Mouse (Mus musculus) thymus, postnatal 25 days (tissue): ENCODE results near the gene Atg14.
"Not testable (repeated sequence)": the region's sequence is repeated elsewhere in the genome, so short reads cannot be mapped to it uniquely, and the experiment has no call there.

ENCODE experiments used
- DNase-seq: peaks from one replicate; pipeline ENCODE4 v3.0.0; 2022

Gene Atg14

DNA sequence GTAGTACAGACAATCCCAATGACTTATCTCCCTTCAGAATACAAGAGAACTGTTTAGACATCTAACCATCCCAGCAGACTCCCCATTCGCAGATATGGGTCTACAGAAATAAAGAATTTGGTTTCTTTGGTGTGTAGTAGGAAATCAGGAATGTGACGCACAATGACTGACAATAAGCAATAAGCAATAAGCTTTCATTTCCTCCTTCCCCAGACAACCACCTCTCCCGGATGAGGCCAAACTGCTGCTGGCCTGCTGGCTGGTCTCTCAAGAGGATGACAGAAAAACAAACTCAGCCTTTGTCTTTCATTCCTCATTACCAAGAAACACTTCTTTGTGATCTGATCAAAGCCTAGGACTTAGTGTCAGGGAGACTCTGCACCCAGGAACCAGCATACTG lies 28.2 kb downstream of the Atg14 start:
- DNase-seq = no peak

DNA sequence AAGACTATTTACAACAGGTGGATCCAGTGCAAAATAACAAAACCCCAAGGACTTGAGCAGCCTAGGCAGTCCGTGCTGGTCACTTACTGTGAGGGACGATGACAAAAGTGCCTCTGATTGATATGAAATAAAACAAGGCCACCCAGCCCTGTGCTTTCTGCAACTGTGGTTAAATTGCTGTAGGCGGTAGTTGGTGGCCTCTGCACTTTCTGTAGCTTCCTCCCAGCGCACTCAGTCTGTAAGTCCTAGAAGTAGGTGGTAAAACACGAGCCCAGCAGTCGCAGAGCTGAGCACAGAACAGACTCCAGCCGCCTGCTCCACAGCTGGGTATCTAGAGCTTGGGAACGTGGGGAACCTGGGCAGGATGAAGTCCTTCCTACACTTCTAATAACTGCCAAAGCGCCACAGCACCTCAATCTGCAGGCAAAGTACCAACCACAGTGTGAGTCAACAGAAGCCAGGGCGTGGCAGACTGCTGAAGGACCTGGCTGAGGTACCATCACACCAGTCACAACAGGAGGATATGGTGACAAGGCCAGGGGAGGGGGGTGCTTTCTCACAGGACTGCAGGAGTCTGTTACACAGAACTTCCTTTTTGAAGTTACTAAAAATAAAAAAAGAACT lies 29.0 kb downstream of the Atg14 start:
- DNase-seq = no peak

DNA sequence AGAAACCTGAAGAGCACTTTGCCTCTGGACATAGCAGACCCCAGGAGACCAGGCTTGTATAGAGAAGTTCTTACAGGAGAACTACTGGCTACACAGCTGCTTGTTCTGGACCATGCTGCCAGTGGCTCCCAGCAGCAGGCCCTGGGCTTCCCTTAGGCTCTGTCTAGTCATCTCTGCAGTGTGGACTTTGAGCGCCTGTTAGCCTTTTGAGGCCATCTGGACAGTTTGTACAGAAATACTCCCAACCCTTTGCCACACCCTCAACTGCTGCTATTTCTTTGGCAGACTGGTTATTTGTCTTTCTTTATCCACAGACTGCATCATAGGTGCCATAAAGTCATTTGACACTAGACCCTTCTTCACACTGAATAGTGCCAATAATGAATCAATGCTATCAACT lies 35.4 kb downstream of the Atg14 start:
- no peak for DNase-seq

DNA sequence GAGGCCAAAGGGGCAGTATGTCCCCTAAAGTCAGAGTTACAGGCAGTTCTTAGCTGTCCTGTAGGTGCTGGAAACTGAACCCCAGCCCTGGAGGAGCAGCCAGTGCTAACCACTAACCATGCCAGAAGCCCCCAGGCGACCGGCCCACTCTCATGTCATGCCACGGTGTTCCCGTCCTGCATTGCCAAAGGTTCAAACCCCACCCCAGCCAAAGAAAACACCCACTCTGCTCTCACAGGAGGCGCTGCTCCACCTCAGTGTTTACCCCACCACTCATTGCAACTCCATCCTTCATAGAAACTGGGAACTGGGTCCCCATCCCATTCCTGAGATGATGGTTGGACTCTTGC lies 36.3 kb downstream of the Atg14 start:
- DNase-seq = no peak

DNA sequence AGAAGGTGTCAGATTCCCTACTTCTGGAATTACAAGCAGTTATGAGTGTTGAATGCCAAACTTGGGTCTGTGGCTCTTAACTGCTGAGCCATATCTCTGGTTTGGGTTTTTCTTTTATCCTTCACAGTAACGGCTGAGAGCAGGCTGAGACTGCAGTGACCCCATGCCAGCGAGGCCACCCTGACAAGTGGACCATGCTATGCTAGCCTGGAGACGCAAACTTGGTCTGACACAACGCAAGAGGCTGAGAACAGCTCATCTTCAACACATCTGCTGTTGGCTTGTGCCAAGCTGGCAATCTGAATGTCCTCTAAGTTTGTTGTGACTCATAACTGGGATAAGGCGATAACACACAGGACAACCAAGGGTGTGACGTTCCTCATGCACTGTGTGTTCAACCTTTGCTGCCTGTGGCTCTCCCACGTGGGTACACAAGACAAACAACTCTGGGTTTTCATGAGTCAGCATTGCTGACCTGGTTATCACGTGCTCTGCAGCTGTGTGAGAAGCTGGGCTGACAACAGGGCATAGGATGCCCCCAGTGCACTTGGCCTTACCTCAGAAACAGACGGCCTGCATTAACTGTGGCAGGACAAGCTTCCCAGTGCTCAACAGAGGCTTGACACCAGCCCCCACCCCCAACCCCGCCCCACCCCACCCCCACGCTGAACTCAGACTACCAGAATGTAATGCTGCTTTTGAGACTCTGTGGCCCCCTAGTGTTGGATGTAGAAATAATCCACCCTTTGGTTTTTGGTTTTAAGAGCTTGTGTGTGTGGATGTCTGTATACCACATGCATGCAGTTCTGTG lies 36.9 kb downstream of the Atg14 start:
- DNase-seq = peak; percentile 29

DNA sequence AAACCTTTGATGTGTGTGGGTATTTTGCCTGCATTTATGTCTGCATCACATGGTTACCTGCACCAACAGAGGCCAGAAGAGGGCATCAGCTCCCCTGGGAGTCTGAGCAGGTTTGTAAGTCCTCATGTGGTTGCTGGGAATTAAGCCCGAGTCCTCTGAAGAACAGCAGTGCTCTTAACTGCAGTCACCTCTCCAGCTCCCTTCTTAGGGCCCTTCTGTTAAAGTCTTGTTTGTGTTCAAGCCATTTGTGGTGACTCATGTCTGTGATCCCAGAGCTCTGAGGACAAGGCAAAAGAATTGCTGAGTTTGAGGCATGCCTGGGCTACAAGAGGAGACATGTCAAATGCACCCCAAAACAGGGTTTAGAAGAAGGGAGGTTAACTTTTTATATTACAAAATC lies 38.0 kb downstream of the Atg14 start:
- DNase-seq = no peak

DNA sequence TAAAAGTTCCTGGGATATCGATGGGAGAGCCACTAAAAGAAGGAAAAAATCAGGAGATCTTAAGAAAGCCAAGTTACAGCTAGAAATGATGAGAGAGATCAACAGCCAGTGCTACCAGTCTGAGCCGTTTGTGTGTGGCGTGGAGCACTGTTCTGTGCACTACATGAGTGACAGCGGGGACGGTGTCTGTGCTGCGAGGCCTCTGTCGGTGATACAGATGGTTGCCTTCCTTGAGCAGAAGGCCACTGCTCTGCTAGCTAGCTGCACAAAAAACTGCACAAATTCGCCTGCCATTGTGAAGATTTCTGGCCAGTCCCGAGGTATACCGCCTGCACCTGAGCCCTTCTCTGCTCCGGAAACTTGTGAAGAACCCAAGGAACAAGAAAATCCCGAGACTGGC lies 40.9 kb downstream of the Atg14 start:
- not testable (repeated sequence) for DNase-seq

DNA sequence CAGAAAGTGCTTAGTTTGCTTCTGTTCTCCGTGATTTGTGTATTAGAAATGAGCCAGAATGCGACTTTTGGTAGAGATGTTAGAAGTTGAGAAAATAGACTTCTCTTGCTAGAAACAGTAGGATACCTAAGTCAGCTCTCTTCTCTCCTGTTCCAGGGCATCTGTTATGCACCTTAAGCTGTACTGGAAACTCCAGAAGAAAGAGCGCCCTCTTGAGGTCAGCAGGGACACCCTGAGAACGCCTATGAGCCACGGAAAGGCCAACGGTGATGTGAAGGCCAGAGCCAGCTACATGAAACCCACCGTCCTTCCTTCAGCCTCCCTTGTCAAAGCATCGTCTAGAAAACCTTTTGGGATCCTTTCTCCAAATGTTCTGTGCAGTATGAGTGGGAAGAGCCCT lies 41.4 kb downstream of the Atg14 start:
- peak; percentile 53 for DNase-seq

DNA sequence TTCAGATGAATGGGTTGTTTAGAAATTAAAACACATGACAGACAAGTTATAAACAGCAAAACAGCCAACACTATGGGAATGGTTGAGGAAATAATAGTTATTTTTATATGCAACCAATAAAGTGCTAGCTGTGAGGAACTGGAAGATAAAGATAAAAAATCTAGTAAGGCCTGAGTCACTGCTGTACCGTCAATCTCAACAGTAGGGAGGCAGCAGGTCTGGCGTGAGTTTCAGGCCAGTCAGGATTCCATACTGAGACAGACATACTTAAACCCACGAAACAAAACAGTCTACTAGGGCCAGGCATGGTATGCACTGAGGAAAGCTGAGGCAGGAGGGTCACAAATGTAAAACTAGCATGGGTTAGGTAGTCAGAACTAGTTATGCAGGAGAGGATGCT lies 42.2 kb downstream of the Atg14 start:
- no peak for DNase-seq

DNA sequence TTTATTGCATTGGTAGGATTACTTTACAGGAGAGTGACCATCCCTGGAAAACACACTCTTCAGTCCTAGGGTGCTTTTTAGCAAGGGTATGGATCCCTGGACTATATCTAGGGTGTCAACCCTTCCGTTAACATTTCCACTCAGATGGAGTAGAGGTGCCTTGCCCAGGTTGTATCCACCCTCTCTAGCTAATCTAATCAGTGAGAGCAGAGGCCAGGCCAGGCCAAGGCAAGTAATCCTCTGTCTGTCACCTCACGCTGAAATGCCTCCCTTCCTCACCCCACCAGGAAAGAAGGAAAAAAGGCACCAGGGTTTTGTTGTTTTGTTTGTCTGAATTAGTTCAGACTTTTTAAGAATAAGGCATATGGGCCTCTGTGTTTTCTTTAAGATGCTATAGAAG lies 42.6 kb downstream of the Atg14 start:
- no peak for DNase-seq

DNA sequence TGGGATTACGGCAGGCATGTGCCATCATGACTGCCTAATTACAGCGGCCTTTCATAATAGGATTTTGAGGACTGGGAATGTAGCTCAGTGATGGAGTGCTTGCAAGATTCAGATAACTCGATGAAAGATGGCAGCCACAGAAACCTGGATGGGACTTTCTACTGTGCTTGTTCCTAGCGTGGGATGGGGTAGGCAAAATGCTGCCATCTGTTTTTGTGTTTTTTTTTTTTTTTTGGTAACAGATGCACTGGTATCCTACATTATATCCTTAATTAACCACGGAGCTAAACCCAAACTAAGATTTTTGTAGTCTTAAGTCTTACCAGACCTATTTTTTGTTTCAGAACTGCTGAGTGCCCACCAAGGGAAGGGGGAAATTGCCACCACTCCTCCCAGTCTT lies 44.6 kb downstream of the Atg14 start:
- DNase-seq = no peak

DNA sequence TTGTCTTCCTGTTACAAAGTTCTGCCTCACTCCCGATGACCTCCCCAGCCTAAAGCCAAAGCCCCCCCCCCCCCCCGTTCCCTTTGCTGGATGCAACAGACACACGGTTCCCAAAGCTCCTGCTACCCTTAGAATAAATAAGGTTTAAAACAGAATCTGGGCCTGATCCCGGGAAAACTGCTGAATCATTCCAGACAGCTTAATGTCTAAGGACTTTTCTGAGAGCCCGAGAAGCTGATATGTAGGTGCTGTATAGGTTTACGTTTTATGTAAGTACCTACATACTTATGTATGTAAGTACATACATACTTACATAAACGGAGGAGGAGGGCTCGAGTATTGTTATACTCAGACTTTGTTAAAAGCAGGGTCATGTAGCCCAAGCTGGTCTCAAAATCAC lies 45.1 kb downstream of the Atg14 start:
- no peak for DNase-seq

DNA sequence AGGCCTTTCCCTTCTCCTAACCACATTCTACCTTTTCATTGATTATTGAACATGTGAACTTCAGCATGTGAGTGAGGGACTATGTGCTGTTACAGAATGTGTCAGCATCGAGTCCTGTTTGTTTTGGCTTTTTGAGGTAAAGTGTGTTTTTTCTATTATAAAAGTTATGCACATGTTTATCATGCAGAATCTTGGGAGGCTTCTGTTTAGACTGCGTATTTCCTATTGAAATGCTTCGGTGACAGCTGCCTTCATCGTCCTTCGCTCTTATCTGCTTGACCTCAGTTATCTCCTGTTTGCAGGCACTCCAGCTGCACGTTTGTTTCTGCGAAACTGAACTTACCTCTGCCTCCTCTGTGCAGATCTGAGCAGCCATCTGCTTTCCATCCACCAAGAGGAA lies 48.1 kb downstream of the Atg14 start:
- DNase-seq = no peak

DNA sequence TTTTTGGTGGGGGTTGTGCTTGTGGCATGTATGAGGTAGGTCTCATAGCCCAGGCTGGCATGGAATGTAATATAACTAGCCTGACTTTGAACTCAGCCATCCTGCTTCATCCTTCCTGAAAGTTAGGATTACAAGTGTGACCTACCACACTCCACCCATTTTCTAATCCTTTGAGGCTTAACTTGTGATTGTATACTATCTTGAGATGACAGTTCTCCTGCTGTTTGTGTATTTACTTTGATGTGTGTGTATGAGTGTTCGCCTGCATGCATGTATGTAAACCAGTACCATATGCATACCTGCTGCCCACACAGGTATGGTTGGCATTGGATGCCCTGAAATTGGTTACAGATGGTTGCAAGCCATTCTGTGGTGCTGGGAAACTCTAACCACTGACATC lies 48.8 kb downstream of the Atg14 start:
- DNase-seq = no peak

DNA sequence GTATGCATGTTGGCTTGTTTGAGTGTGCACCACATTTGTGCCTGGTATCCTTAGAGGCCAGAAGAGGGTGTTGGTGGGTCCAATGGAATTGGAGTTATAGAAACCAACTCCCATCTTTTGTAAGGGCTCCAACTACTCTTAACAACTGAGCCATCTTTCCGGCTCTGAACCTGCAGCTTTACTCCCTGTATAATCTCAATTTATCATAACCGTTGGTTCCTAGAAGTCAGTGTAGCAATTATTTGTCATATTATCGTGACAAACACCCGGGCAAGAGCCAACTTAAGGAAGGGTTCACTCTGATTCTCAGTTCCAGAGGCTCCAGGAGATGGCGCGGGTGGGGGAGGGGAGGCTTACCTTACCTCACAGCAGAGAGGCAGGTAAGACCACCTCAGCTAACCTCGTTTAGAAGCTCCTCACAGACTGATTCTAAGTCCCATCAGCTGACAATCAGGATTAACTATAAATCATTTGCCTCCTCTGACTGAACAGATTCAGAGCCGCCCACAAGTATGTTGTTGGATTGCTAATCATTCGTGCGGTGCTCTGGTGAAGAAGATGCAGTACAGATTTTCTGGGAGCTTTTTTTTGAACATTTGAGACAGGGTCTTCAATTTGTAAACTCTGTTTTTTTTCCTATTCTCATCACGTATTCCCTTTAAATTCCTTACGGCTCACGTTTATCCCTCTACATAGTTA lies 49.5 kb downstream of the Atg14 start:
- DNase-seq = no peak

DNA sequence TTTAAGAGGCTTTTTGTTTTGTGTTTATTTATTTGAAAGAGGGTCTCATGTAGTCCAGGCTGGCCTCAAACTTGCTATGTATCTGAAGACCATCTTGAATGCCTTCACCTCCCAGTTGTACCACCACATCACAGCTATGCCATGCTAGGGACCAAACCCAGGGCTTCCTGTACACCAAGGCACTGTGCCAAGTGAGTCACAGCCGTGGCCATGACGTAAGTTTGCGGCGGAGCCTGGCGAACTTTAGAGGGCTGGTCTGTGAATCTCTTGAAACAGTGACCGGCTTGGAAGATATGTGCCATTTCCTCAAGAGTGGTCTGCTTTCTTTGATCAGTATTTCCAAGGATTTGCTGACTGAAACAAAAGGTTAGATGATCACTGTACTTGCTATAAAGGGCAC lies 51.8 kb downstream of the Atg14 start:
- DNase-seq = no peak

DNA sequence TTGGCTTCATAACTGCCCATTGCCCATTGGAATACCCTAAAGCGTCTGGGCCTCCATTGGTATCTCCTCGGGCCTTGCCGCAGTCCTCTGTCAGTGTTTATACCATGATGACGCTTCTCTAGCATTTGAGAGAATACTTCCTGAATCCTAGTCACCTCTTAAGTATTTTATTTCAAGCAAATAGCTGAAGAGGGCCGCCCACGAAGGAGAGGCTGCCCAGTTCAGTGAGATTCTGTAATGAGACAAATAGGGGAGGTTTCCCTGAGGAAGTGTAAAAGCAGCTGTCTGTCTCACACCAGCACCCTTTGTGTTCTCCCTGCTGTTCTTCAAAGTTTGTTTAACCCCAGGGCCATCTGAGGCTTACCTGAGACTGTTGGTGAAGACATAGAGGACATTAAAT lies 53.7 kb downstream of the Atg14 start:
- no peak for DNase-seq

DNA sequence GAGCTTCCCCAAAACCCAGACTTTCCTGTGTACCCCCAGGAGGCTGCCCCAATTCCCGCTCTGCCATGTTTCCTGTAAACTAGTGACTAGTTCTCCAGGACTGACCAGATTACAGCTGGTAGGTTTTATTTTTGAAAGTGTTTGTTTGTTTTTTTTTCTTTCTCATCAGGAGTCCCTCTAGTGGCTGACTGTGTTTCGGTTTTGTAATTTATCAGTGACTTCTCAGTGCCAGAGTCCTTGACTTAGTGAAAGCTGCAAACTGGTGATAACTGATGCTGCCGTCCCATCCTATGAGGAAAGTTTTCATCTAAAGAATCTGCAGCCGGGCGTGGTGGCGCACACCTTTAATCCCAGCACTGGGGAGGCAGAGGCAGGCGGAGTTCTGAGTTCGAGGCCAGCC lies 54.8 kb downstream of the Atg14 start:
- DNase-seq = no peak

DNA sequence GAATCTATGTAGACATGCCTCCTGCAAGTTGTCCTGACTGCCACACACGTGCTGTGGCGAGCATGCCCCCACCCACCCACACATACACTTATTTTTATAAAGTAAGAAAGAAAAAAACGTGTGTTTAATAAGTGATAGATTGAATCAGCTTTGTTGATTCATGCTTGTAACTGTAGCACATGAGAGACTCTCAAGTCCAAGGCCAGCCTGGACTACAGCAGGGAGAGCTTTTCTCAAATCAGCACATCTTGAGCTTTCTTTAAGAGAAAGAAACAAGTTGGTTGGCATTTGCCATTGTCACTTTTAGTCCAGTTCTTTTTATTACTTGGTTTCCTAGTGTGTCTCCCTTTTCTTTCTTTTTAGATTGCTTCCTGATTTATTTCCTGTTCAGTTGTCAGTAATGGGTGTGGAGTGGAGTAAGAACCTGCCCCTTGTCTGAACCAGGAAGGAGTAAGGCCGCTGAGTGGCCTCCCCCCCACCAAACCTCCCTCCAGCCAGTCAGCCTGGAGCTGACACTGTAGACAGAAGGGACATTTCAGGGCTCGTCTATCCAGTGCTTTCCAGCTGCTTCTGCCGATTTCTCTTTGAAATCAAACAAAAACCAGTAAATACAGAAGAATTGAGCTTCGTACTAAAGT lies 55.5 kb downstream of the Atg14 start:
- no peak for DNase-seq

DNA sequence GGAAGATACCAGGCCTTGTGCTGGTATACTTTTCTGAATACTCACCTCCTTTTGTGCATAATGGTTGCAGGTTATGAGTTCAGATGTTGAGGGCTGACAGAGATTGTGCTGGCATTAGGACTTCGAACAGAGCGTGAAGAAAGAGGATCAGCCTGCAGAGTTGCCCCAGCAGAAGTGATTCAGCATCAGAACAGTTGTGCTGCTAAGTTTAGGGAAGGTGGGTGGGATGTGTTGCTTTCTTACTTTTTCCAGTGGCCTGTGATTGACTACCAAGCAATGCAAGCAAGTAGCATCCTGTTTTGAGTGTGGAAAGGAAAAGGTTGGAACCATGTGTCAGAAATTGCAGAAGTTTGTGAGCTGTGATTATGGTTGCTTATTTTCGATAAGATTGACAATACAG lies 56.8 kb downstream of the Atg14 start:
- no peak for DNase-seq

DNA sequence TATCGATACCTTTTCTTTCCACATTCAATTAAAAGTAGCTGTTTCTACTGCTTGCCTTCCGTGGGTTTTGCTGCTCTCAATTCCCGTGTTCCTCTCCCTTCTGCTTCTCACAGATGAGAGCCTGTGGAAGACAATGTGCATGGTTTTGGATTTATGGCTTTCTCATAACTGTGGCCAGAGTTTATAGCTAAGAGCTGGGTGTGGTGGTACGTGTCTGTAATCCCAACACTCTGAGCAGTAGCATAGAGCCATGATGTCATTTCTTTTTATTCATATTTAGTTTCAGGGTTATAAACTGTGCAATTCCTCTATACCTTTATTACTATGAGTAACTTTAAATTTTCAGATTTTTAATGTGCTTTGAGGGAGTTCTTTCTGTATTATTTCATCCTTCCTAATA lies 60.2 kb downstream of the Atg14 start:
- no peak for DNase-seq

DNA sequence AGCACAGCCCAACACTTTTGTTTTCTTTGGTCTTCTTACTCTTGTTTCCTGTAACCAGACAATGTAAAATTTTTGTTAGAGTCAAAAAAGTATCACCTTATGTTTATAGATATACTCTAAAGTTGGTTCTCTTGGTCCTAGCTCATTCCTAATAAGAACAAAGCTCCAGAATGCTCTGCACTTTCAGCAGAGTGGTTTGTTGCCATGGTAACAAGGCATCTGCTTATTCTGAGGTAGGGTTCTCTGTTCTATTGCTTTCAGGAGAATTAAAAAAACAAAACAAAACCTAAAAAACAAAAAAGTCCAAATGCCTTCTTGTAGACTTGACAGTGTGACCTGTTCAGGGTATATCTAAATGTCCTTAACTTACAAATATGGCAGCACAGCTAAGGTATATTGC lies 62.4 kb downstream of the Atg14 start:
- no peak for DNase-seq

DNA sequence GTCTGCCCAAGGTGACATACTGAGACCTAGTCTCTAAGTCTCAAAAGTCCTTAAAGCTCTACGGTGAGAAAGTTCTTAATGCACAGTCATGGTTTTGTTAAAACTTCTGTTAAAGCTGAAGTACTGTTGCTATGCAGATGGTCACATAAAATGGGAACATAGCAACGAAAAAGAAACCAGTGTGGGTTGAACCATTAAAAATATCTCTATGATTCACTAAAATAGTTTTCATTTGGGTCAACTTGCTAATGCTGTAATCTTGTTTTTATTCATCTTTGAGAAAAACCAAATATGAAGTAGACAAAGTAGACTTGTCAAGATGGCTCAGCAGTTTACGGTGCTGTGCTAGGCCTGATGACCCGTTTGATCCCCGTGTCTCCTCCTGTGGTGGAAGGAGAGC lies 63.8 kb downstream of the Atg14 start:
- DNase-seq = no peak

DNA sequence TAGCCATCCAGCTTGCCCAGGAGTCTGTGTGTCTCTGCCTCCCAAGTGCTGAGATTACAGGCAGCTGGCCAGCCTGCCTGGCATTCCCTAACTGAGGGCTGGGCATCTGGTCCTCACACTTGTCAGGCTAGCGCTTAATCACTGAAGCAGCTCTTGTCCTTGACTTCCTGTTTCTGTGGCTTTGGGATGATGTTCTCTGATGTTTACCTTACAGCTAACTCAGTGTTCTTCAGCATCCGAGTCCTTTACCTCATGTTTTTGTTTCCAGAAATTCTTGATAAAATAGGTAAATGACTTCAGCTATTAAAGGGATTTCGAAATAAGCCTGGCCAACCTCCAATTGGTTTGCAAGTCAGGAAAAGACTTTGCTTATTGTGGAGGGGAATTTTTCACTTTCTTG lies 66.4 kb downstream of the Atg14 start:
- DNase-seq = no peak
